Mouse (Mus musculus) testis, adult 2 months (tissue): ENCODE data around the gene Dusp8.

ENCODE experiments used
- CTCF ChIP-seq: fragments of 200-500 bp; IDR thresholded peaks from 2 replicates; pipeline ENCODE4 v1.5.1; 2012; ENCODE audit warnings: low read depth, mild to moderate bottlenecking, inconsistent platforms, low read length, moderate library complexity; ENCODE audit not compliant: control insufficient read depth, insufficient read depth, insufficient replicate concordance
- POLR2A ChIP-seq: fragments of 200-500 bp; IDR thresholded peaks from 2 replicates; pipeline ENCODE4 v1.6.1; 2012; ENCODE audit warnings: low read depth, mild to moderate bottlenecking, inconsistent platforms, low read length, moderate library complexity; ENCODE audit not compliant: control insufficient read depth

GRCm38 (mm10) chr7:142055431-142055830 lies 40.2 kb downstream of the Dusp8 start:
- TF ChIP-seq CTCF = no peak
- TF ChIP-seq POLR2A = no peak
